Mouse (Mus musculus) ovary, adult 2 months (tissue): Measurements from ENCODE around the gene Olfr1115. TPM values are rescaled to one million over a fixed set of nuclear protein-coding genes. Genes with fewer than 3 reads are reported as not detected.

ENCODE experiments used
- polyA plus RNA-seq: library from polyadenylated mRNA; depleted of rRNA; stranded (reverse); fragments of >200 nt; gene quantifications from 2 replicates; pipeline ENCODE4 v1.2.3, GENCODE M21; 2012; rRNA removed

Olfr1115 gene
- polyA plus RNA-seq, result not detected in 2 replicates

DNA sequence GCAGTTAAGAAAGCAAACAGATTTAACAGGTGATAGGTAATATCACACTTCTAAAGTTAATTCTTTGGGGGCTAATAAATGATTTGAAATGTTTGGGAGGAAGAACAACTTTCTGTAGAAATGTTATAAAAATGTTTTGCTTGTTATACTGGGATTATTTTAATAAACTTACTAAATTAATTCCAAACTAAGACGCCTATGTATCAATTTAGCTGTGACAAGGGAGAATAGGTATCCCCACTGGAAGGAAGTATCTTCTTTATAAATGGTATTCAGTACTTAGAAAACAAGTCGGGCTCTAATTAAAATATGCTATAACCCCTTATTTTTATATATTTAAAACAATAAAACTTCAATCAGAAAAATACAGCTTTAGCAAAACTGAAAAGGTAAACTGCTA is at the start of gene Olfr1115:
TSS of gene Olfr1115 (plus strand) at position 301 of the 400 bp plus-strand sequence.

DNA sequence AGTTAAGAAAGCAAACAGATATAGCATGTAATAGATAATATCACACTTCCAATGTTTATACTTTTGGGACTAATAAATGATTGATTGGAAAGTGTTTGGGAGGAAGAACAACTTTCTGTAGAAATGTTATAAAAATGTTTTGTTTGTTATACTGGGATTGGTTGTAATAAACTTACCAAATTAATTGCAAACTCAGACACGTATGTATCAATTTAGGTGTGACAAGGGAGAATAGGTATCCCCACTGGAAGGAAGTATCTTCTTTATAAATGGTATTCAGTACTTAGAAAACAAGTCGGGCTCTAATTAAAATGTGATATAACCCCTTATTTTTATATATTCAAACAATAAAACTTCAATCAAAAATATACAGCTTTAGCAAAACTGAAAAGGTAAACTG is 39.1 kb upstream of the Olfr1115 start, which contains the start of gene Olfr1113:
TSS of gene Olfr1113 (plus strand) at position 301 of the 400 bp plus-strand sequence.

DNA sequence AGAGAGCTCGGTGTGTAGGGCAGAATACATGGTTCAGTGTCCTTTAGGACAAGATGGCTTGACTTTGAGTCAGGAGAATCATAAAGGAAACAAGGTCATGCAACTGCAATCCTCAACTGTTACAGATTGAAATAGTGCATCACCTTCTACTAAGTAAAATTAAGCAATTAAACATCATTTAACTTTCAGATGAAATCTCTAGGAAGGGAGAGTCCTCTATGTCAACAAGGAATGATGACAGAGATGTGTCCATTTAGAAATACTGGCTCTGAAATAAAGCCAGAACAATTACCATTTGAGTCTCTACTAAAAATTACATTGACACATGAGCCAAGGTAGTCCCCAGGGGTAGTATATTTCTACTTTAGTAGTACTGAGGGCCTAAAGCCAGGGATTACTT is 19.4 kb downstream of the Olfr1115 start, which contains the start of gene Olfr1116:
TSS of gene Olfr1116 (plus strand) at position 301 of the 400 bp plus-strand sequence.

Other genes starting within 250 kb of the Olfr1115 start
- gene Olfr1102, start 249.6 kb upstream of the Olfr1115 start, polyA plus RNA-seq, result not detected in 2 replicates
- gene Olfr1104, start 220.9 kb upstream of the Olfr1115 start, polyA plus RNA-seq, result not detected in 2 replicates
- not detected in 2 replicates for gene Olfr1105, start 211.5 kb upstream of the Olfr1115 start, polyA plus RNA-seq
- gene Olfr1106, start 195.7 kb upstream of the Olfr1115 start, polyA plus RNA-seq, result not detected in 2 replicates
- gene Olfr1107, start 172.2 kb upstream of the Olfr1115 start, polyA plus RNA-seq, result not detected in 2 replicates
- gene Olfr1109, start 152.0 kb upstream of the Olfr1115 start, polyA plus RNA-seq, result not detected in 2 replicates
- not detected in 2 replicates for gene Olfr259, start 133.4 kb upstream of the Olfr1115 start, polyA plus RNA-seq
- gene Olfr1110, start 107.7 kb upstream of the Olfr1115 start, polyA plus RNA-seq, result not detected in 2 replicates
- not detected in 2 replicates for gene Olfr1111, start 95.4 kb upstream of the Olfr1115 start, polyA plus RNA-seq
- gene Olfr1112, start 60.2 kb upstream of the Olfr1115 start, polyA plus RNA-seq, result not detected in 2 replicates
- not detected in 2 replicates for gene Olfr1113, start 39.0 kb upstream of the Olfr1115 start, polyA plus RNA-seq
- not detected in 2 replicates for gene Olfr1116, start 19.5 kb downstream of the Olfr1115 start, polyA plus RNA-seq
- gene Olfr1118, start 59.6 kb downstream of the Olfr1115 start, polyA plus RNA-seq, result not detected in 2 replicates
- not detected in 2 replicates for gene Olfr1120, start 106.8 kb downstream of the Olfr1115 start, polyA plus RNA-seq
- gene Olfr1121, start 121.9 kb downstream of the Olfr1115 start, polyA plus RNA-seq, result not detected in 2 replicates
- not detected in 2 replicates for gene Olfr1122, start 137.8 kb downstream of the Olfr1115 start, polyA plus RNA-seq
- gene Olfr1123, start 168.6 kb downstream of the Olfr1115 start, polyA plus RNA-seq, result not detected in 2 replicates
- not detected in 2 replicates for gene Olfr1124, start 182.3 kb downstream of the Olfr1115 start, polyA plus RNA-seq
- not detected in 2 replicates for gene Olfr1126, start 205.9 kb downstream of the Olfr1115 start, polyA plus RNA-seq
- not detected in 2 replicates for gene Pramel7, start 249.1 kb downstream of the Olfr1115 start, polyA plus RNA-seq